Mouse (Mus musculus) cerebellum, adult 2 months (tissue): Measurements from ENCODE around the gene Zfp119b.

Experiments used
- CTCF ChIP-seq: fragments of 200-500 bp; IDR thresholded peaks from 2 replicates; pipeline ENCODE4 v1.5.1; 2011; ENCODE audit warnings: low read depth, mild to moderate bottlenecking, control low read depth, low read length, moderate library complexity, borderline replicate concordance; ENCODE audit not compliant: insufficient read depth
- POLR2A ChIP-seq: fragments of 200-500 bp; IDR thresholded peaks from 2 replicates; pipeline ENCODE4 v1.6.1; 2011; ENCODE audit warnings: low read length, control low read depth, borderline replicate concordance; ENCODE audit not compliant: insufficient read depth

GRCm38 (mm10) chr17:55969560-55969959 lies 20.3 kb upstream of the Zfp119b start:
- TF ChIP-seq CTCF (no peak), POLR2A (no peak)
